Mouse (Mus musculus) gastrocnemius, adult 2 months (tissue): ENCODE results near the gene Xrcc3. TPM values are rescaled to one million over a fixed set of nuclear protein-coding genes. Genes with fewer than 3 reads are reported as not detected.

Experiments used
- DNase-seq: peaks from one replicate; pipeline ENCODE4 v3.0.0; 2022
- H3K27ac ChIP-seq: fragments of 200-600 bp; 2 replicates; pipeline ENCODE4 v1.8.1; 2022; ENCODE audit warnings: mild to moderate bottlenecking
- H3K4me3 ChIP-seq: fragments of 200-600 bp; 2 replicates; pipeline ENCODE4 v1.8.1; 2022; ENCODE audit warnings: mild to moderate bottlenecking, moderate library complexity
- CTCF ChIP-seq: fragments of 200-600 bp; IDR thresholded peaks from 2 replicates; pipeline ENCODE4 v1.8.1; 2022; ENCODE audit warnings: antibody characterized with exemption, mild to moderate bottlenecking, moderate library complexity
- intact Hi-C: fragments of 180-260 bp; cut with DNase I; formaldehyde crosslinking; loops from one replicate; pipeline ENCODE4 v1.15.1; 2025
- total RNA-seq, 2 experiments: library from RNA; stranded (reverse); gene quantifications; 2 replicates each; pipeline ENCODE4 v1.2.3; 2021

Gene Xrcc3
- total RNA-seq, 2 experiments from 2014 or later: 0.47 TPM; not detected in 1

DNA sequence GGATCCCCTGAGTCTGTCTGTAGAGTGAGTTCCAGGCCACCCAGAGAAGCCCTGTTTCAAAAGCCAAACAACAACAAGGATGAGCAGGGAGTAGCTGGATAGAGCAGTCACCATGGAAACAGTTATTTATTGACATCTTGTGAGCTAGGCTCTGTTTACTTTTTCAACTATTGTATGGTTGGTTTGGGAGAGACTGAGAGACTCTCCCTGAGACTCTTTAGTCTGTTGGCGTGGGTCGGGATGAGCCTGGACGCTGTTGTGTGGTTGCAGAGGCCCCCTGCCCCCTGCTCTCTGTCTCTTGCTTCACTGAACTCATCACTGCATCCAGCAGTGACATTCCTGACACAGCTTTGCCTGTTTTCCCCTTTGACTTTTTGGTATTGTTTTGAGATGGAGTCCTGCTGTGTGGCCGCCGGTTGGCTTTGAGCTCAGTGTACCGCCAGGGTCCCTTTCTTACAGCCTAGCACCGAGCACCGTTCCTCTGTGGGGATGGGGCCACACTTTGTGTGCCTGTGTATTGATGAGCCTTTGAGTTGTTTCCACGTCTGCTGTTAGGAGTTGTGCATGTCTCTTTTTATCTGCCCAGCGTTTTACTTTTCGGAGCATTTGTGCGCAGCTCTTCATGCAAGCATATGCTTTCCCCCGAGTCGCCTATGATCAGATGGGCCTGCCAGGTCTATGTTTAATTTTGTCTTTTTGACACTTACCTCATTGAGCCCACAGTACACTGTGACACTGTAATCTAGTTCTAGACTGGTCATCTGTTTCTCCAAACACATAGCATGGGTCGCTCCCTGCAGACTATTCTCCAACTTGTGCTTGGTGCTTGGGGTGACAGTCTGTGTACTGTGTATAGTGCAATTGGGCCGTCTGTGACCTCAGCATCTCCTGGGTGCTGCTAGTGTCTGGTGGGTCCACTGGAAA is 47.1 kb downstream of the Xrcc3 start:
- no peak for TF ChIP-seq CTCF
- no peak for DNase-seq
- Histone ChIP-seq H3K27ac (peak overlapping the region; percentile 41), H3K4me3 (no peak overlapping the region)
- intact Hi-C loops: no loop called here

DNA sequence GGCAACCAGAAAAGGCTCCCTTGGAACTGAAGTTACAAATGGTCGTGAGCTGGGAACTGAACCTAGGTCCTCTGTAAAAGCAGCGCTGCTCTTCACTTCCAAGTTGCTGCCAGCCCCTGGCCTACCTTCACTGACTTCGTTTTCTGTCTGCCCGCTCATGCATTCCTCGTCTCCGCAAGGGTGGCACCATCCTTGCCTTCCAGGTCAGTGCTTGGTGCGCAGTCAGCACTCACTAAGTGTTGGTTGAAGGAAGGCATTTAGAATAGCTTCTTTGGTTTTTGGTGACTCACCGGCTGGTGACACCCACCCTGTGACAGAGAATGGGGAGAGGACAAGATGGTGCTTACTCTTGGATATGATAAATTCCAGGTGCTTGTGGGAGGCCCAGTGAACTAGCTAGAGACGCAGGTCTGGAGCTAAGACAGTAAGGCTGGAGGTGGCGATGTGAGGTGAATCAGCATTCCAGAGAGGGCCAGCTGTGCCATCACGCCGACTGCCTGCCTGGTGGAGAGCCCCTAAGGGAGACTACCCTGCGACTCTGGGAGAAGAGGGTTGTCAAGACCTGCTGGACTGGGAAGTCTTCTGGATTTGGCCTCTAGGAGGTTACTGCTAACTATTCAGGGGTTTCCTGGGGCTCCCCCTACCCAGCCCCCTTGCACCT is 50.9 kb downstream of the Xrcc3 start:
- TF ChIP-seq CTCF: no peak
- intact Hi-C loops: no loop called here
- no peak overlapping the region for H3K4me3 ChIP-seq
- no peak for DNase-seq
- no peak overlapping the region for H3K27ac ChIP-seq

DNA sequence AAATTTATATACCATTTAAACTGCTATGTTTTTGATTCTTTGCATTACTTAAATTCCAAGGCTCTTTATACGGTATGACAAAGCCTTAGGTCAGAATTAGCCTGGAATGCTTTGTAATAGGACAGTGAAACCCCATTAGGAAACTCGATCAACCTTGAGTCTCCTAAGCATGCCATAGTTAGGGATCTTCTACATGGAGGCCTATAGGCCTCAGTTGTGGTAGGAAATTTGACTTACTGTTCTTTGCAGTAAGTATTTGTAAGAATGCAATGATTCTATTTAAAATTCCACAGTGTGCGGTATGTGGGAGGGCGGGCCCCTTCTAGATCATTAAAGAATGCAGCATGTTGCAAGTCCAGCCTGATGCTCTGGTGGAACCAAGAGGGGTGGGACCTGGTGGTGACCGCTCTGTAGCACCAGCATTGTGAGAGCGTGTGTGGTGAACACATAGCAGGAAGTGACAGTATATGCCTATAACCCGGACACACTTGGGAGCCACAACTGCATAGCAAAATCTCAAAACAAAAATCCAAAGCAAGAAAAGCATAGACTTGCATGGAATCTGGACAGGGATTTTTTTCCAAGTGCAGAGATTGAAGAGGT is 53.3 kb downstream of the Xrcc3 start:
- Histone ChIP-seq H3K4me3 (peak overlapping the region; percentile 77), H3K27ac (peak overlapping the region; percentile 97; the same call in 1 of the 2 replicates)
- TF ChIP-seq CTCF: no peak
- no peak for DNase-seq
- intact Hi-C loops: no loop called here

DNA sequence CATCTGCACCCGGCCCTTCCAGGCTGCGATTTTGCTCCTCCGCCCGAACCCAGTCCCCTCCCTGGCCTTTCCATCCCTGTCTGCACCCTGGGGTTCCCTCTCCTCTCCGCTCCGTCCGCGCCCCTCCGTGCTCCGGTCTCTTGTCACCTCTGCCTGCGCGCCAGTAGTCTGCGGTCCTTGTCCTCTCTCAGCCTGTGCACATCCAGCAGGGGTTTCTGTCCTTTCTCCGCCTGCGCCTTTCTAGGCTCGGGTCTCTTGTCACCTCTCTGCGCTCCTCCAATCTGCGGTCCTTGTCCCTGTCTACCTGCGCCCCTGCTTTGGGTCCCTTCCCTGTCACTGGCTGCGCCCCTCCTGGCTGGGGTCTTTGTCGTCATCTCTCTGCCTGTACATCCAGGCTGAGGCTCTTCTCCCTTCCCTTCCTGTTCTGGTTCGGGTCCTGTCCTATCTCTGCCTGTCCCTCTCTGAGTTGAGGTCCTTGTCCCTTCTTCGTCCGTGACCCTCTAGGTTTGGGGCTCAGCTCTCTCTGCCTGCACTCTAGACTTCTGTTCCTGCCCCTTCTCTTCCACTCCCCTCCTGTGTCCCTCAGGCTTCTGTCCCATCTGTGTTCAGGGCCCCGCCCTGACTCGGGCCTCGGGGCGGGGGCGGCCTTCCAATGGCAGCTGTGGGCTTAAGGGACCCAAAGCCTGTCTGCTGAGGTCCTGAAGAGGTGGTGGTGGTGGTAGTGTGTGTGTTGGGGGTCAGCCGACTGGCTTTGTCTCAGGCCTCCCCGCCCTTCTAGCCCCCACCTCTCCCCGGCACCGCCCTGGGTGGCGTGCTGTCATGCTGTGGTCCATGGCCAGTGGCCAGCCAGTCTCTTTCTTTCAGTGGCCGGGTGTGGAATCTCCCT is 54.3 kb downstream of the Xrcc3 start:
- H3K4me3 ChIP-seq: peak overlapping the region; percentile 77
- peak overlapping the region; percentile 97 for H3K27ac ChIP-seq
- peak; percentile 86 for DNase-seq
- no peak for TF ChIP-seq CTCF
- intact Hi-C loops: loop anchor here (5.0 kb wide), 1 partner anchor 33 kb away; no protein-coding TSS in a partner anchor

DNA sequence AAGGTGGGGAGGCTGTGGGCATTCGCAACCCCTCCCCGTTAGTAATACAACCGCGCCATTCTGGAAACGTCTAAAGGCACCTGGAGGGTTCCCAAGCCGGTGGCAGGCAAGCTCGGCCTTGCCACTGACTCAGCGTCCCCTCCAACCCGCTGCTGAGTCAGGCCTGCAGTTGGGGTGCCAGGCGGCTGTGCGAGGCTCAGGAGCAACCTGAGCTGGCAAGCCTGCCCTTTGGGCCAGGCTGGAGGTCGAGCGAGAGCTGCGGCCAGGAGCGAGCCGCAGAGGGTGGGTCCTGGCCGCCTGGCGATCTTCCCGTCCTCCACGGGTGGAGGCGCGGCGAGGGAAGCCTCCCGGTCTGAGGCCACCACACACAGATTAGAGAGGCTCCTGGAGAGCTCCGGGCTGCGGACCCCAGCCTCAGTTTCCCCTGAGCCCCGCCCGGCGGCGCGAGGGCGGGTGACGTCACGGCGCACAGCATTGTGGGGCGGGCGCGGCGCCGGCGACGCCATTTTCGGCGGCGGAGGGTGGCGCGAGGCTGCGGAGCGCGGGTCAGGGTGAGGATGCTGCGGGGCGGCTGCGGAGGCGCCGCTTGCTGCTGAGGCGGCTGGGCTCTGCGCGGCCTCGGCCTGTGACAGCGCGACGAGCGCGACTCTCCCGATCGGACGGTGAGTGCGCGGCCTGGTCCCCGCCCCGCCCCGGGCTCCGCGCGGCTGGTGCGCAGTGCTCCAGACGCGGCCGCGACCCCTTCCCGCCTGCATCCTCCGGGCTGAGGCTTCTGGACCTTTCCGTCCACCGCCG is 55.1 kb downstream of the Xrcc3 start, which contains the start of gene Klc1:
Klc1 (plus strand) TSS at position 469 of the 795 bp plus-strand sequence.
- intact Hi-C loops: loop anchor here (5.0 kb wide), 1 partner anchor 34 kb away; no protein-coding TSS in a partner anchor
- peak; percentile 87 for DNase-seq
- Histone ChIP-seq H3K27ac (peak within 1 kb of the TSS; percentile 97), H3K4me3 (peak within 1 kb of the TSS; percentile 77)
- TF ChIP-seq CTCF: no peak

DNA sequence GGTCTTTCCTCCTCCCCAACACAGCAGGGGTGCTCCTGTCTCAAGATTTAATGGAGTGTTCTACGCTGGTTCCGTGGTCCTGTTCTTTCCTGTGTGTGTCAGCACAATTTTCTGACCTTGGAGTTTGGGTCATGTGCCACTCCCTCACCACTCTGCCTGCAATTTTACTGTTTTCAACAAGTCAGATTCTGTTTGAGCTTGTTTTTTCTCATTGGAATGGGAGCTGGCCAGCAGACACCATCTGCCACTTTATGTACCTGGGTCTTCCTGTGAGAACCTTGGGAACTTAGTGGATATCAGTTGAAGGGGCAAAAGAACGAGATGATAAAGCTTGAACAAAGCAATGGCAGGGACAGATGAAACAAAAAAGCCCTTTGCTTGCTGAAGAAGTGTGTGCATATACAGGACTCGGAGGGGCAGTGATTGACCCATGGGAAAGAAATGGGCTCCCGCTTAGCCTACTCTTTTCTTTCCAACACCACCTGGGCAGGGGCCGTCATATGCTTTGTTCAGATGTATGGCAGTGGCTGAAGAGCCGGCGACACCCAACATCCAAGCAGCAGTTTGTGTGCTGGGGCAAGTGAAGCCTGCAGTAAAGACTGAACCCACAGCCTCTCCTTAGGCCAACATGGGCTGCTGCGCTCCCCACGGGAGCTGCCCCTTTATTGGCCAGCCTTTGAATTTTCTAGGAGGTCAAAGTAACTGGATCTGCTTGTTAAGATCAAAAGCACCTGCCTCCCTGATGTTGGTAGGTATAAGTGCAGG is 55.9 kb downstream of the Xrcc3 start:
- H3K4me3 ChIP-seq: peak overlapping the region; percentile 77
- no peak for TF ChIP-seq CTCF
- peak overlapping the region; percentile 97 for H3K27ac ChIP-seq
- DNase-seq: no peak
- intact Hi-C loops: loop anchor here (5.0 kb wide), 1 partner anchor 35 kb away; no protein-coding TSS in a partner anchor

DNA sequence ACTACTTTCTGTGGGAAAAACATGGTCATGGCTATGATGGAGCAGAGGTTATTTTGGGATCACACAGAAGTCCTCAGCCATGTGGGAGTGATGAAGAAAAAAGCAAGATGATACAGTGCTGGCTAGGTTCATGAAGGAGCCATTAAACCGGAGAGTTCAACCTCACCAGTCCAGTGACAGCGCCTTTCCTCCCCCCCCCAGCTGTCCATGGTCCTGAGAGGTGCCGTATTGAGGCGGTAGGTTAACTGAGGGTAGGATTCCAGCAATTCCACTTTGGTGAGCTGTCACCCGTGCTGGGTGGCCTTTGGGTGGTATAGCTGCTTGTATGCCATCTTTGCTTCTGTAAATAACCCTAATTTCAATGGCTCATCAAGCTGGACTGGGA is 57.0 kb downstream of the Xrcc3 start:
- Histone ChIP-seq H3K27ac (peak overlapping the region; percentile 43; the same call in 1 of the 2 replicates), H3K4me3 (no peak overlapping the region)
- intact Hi-C loops: loop anchor here (5.0 kb wide), 1 partner anchor 36 kb away; no protein-coding TSS in a partner anchor
- TF ChIP-seq CTCF: no peak
- DNase-seq: peak; percentile 43

DNA sequence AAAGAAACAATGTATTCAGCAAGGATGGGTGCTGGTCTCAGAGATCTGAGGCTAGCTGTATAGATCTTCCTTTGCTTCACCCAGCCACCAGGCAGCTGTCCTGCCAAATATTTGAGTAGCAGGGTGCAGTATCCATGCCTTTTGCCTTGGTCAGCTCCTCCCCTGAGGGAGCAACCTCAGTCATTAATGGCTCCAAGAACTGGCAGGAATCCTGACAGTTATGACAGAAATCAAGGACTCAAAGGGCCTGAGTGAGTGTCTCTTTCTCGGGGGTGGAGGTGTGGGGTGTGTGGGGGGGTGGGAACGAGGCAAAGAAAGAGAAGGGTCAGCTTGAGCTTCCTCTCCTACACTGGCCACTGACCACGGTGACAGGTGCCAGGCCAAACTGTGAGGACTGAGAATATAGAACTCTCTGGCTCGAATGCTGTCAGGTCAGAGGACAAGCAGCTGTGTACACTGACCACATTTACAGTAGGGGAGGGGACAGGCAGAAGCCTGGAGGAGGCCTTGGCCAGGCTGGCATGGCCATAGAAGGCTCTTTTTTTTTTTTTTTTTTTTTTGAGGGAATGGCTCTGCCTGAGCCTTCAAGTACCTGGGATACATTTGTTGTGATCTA is 57.5 kb downstream of the Xrcc3 start:
- TF ChIP-seq CTCF: no peak
- DNase-seq: no peak
- Histone ChIP-seq H3K27ac (peak overlapping the region; percentile 43; the same call in 1 of the 2 replicates), H3K4me3 (no peak overlapping the region)
- intact Hi-C loops: loop anchor here (5.0 kb wide), 1 partner anchor 36 kb away; no protein-coding TSS in a partner anchor

DNA sequence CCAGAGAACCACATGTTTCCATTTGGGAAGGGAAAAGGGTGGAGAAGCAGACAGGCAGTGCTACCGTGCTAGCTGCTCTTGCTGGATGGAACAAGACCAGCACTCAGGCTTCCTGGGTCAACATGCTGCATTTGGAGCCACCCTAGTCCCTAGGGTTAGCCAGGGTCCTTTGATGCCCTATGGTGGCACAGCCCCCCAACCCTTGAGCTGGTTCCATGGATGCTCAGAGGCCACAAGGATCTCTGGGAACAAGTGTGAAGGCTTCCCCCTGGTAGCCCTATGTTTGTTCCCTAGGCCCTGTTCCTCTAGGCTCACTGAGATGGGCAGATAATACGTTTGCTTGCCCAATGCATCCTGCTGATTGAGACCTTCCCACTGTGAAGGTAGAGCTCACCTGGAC is 58.4 kb downstream of the Xrcc3 start:
- Histone ChIP-seq H3K27ac (0 out of 2 replicates have a peak overlapping the region, but pooled peaks have one; percentile 9), H3K4me3 (no peak overlapping the region)
- TF ChIP-seq CTCF: no peak
- peak; percentile 8 for DNase-seq
- intact Hi-C loops: loop anchor here (5.0 kb wide), 1 partner anchor 37 kb away; no protein-coding TSS in a partner anchor

DNA sequence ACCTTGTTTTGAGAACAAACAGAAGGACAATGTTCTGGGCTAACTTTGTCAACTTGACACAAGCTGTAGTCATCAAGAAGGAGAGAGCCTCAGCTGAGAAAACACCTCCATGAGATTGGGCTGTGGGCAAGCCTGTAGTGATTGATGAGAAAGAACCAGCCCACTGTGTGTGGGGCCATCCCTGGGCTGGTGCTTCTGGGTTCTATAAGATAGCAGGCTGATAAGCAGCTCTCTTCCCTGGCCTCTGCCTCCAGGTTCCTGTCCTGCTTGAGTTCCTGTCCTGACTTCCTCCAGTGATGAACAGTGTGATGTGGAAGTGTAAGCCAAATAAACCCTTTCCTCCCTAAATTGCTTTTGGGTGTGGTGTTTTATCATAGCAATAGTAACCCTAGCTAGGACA is 59.0 kb downstream of the Xrcc3 start:
- TF ChIP-seq CTCF: no peak
- H3K27ac ChIP-seq: 0 out of 2 replicates have a peak overlapping the region, but pooled peaks have one; percentile 9
- intact Hi-C loops: loop anchor here (5.0 kb wide), 1 partner anchor 38 kb away; no protein-coding TSS in a partner anchor
- no peak overlapping the region for H3K4me3 ChIP-seq
- no peak for DNase-seq
